In genomic region chr2:123473840-123474239, GRCm38 (mm10) we compare ENCODE assay signal across 17 mouse cellular contexts.
"Had no signal": no experiment of that assay in that cellular context is flagged by ENCODE, and none has a peak within 500 bp of the region (broad histone marks: within the 10 kb centered on the region; RNA-seq: fewer than 3 reads in every experiment).

No protein-coding gene starts in this region.

- H3K4me3 ChIP-seq: limb, embryonic 15.5 days; liver, embryonic 12.5 days; megakaryocyte, embryonic 14.5 days had no signal

- ATAC-seq: liver, embryonic 12.5 days; midbrain, embryonic 16.5 days had no signal

- H3K27ac ChIP-seq: kidney, postnatal 0 days; limb, embryonic 15.5 days; liver, embryonic 12.5 days; macrophage had no signal

- DNase-seq: kidney, adult 9 months; kidney, postnatal 36 days; layer of hippocampus, adult 9-11 months; layer of hippocampus, postnatal 36 days; lung, embryonic 14.5 days; lung, postnatal 10 days; right cerebral cortex, postnatal 4 days; spleen, adult 18-20 months; thymus, adult 18-20 months; thymus, postnatal 36 days had no signal

- H3K9me3 ChIP-seq: limb, embryonic 15.5 days; liver, embryonic 12.5 days; megakaryocyte, embryonic 14.5 days had no signal

- H3K9ac ChIP-seq: limb, embryonic 15.5 days; liver, embryonic 12.5 days; lung, embryonic 14.5 days had no signal

- H3K36me3 ChIP-seq: limb, embryonic 15.5 days; liver, embryonic 12.5 days had no signal

- H3K4me1 ChIP-seq: limb, embryonic 15.5 days; liver, embryonic 12.5 days; megakaryocyte, embryonic 14.5 days had no signal

- H3K27me3 ChIP-seq: limb, embryonic 15.5 days; liver, embryonic 12.5 days; megakaryocyte, embryonic 14.5 days had no signal

- H3K4me2 ChIP-seq: limb, embryonic 15.5 days; liver, embryonic 12.5 days; lung, embryonic 14.5 days; midbrain, embryonic 11.5 days had no signal
